Mouse (Mus musculus) lung, adult 2 months (tissue): ENCODE results near the gene Slc45a1. TPM values are rescaled to one million over a fixed set of nuclear protein-coding genes. Genes with fewer than 3 reads are reported as not detected.

Source experiments
- DNase-seq: peaks from one replicate; pipeline ENCODE4 v3.0.0; 2022
- H3K4me1 ChIP-seq: fragments of 200-500 bp; 2 replicates; pipeline ENCODE4 v1.6.1; 2011; ENCODE audit warnings: low read length; ENCODE audit not compliant: control insufficient read depth, insufficient read depth
- H3K4me3 ChIP-seq: fragments of 200-500 bp; replicated peaks from 2 replicates; pipeline ENCODE3; 2011; ENCODE audit warnings: low read depth, mild to moderate bottlenecking, control low read depth, low read length; ENCODE audit errors: extremely low read depth
- CTCF ChIP-seq: fragments of 200-500 bp; IDR thresholded peaks from 2 replicates; pipeline ENCODE4 v1.5.1; 2011; ENCODE audit warnings: mild to moderate bottlenecking, low read length, control low read depth; ENCODE audit not compliant: insufficient read depth
- POLR2A ChIP-seq: fragments of 200-500 bp; IDR thresholded peaks from 2 replicates; pipeline ENCODE4 v1.6.1; 2011; ENCODE audit warnings: low read depth, mild to moderate bottlenecking, control low read depth, low read length, borderline replicate concordance; ENCODE audit errors: extremely low read depth
- WGBS: fragments of 180-500 bp; shearing (Covaris S2); methylation state at CpG from one replicate; pipeline ENCODE4 v1.1.7; 2018; 5-methylcytosine and 5-hydroxymethylcytosine counted together
- polyA plus RNA-seq: library from polyadenylated mRNA; depleted of rRNA; stranded (reverse); fragments of >200 nt; gene quantifications from 2 replicates; pipeline ENCODE4 v1.2.3, GENCODE M21; 2012

Gene Slc45a1
- polyA plus RNA-seq, 1 experiment, result not detected

DNA sequence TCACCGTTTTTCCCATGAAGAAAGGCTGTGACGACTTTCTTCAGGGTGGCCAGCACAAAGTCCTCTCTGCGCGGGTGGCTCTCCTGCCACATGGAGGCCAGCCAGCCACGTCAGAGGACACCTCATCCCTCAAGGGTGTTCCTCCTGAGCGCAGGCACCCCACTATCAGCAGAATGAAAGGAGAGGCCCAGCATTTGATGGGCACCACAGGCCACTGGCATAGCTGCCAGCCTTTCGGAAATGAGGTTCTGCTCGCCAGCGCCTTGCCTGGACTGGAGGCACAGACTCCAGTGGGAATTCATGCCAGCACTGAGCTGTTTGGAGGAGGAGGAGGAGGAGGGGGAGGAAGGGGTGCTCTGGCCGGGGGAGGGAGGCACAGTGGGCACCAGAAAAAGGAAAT, 16.4 kb downstream of the Slc45a1 start:
- TF ChIP-seq CTCF, result no peak
- no peak for TF ChIP-seq POLR2A
- no peak for DNase-seq
- 73% methylated on average over 10 of the region's 10 CpGs for WGBS

DNA sequence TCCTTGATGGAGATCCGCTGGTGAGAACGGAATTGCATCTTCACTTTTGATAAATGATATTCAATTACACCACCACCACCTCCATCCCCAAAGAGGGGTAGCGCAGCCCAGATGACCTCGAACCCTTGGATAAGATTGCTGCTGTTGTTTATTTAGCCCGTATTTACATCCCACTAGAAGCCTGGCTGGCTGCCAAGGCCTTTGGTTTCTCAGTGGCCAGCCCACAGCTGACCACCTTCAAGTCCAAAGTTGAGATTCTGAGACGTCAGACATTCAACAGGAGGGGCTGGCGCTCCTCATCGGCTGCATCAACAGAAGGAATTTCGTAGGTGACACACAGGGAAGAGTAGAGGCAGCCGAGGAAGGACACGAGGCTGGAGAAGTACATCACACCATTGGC, 22.7 kb downstream of the Slc45a1 start:
- Histone ChIP-seq H3K4me3 (no peak overlapping the region), H3K4me1 (no peaks in the 10 kb centered on the region)
- no peak for DNase-seq
- no peak for TF ChIP-seq CTCF
- no peak for TF ChIP-seq POLR2A
- WGBS, result 54% methylated on average over 11 of the region's 11 CpGs

More for the DNA sequence above, 16.4 kb downstream of the Slc45a1 start:
- no peak overlapping the region for H3K4me3 ChIP-seq
- H3K4me1 ChIP-seq, result no peaks in the 10 kb centered on the region

DNA sequence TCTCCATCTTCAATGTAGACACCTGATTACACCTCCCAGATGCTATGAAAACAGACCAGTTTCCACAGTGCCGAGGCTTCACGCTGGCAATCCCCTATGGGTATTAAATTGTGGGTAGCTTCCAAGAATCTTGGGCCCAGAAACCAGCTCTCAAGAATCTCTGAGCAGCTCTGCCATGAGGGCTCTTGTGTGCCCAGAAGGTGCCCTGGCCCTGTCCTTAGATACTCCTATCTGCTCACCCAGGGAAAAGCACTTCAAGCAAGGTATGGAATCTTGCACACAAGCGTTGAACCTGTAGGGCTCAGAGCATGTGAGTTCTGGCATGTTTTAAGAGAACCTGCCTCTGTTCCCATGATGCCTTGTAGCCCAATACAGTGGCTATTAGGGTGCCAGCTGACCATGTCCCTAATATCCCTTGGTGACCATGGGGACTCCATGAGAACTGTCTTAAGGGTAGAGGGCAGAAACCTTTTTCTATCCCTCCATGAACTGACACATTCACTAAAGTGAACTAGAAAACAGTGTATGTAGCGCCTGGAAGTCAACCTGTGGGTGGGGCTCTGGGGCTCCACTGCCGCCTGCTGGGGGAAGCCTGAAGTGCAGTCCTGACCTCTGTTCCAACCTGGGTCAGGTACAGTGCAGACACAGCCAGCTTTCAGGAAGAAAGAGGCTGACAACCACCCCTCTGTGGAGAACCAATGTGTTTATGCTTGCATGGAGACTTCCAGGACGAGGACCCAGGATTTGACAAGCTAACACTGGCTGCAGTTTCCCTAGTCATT, 25.8 kb downstream of the Slc45a1 start:
- Histone ChIP-seq H3K4me1 (no peaks in the 10 kb centered on the region), H3K4me3 (no peak overlapping the region)
- 39% methylated on average over 6 of the region's 6 CpGs for WGBS
- TF ChIP-seq POLR2A (no peak), CTCF (peak; percentile 80)
- peak; percentile 77 for DNase-seq

- no peak overlapping the region for H3K4me3 ChIP-seq
- WGBS, result 30% methylated on average over 1 of the region's 1 CpGs
- no peaks in the 10 kb centered on the region for H3K4me1 ChIP-seq
- DNase-seq, result peak; percentile 72
- TF ChIP-seq POLR2A (no peak), CTCF (peak; percentile 76)
Measured at GRCm38 (mm10) chr4:150625425-150625824, 26.5 kb downstream of the Slc45a1 start.

- DNase-seq, result no peak
- H3K4me1 ChIP-seq, result no peaks in the 10 kb centered on the region
- no peak overlapping the region for H3K4me3 ChIP-seq
- WGBS, result 66% methylated on average over 4 of the region's 4 CpGs
- TF ChIP-seq POLR2A, result no peak
- TF ChIP-seq CTCF, result no peak
Measured at GRCm38 (mm10) chr4:150624933-150625332, 27.0 kb downstream of the Slc45a1 start.

DNA sequence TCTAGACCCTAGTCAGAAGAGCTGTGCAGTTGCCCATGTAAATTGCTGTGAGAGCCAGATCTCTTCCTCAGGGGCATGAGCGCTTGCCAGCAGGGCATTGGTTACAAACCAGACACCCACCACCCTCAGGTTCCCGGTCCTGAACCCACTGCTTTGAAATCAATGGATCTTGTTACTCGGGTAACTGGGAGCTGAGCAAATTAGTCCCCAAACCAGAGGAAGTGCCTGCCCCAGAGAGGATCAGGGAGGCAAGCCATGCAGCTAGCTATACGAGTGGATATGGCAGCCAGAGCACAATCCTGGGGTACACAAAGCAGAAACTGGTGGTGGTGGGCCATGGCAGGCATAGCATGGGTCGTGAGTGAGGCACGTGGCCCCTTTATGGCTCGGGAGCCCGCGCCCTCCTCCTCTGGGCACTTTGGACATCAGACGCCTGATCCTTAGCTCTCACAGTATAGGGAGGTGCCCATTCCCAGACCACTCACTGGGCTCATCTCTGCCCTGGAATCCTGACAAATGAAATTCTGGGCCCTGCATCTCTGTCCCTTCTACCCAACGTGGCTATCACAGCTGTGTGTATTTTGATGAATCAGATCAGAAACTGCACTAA, 27.7 kb downstream of the Slc45a1 start:
- 62% methylated on average over 11 of the region's 11 CpGs for WGBS
- no peak overlapping the region for H3K4me3 ChIP-seq
- no peak for DNase-seq
- no peak for TF ChIP-seq POLR2A
- H3K4me1 ChIP-seq, result no peaks in the 10 kb centered on the region

GRCm38 (mm10) chr4:150622641-150623040, 29.3 kb downstream of the Slc45a1 start:
- no peaks in the 10 kb centered on the region for H3K4me1 ChIP-seq
- no peak for TF ChIP-seq POLR2A
- no peak for TF ChIP-seq CTCF
- H3K4me3 ChIP-seq, result no peak overlapping the region
- no peak for DNase-seq
- 88% methylated on average over 13 of the region's 13 CpGs for WGBS

DNA sequence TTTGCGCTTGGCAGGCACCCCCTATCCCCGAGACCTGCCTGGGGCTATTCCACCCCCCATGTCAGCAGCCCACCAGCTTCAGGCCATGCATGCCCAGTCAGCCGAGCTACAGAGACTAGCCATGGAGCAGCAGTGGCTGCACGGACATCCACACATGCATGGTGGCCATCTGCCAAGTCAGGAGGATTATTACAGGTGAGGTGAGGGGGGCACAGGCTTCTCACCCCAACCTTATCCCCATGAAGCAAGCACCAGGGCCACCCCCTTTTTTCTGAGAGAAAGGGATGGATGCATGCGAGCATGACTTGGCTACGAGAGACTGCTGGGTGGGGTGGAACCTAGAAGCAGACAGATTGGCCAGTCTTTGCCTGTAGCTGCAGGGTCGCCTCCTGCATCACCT, 33.0 kb downstream of the Slc45a1 start:
- no peak for DNase-seq
- no peaks in the 10 kb centered on the region for H3K4me1 ChIP-seq
- H3K4me3 ChIP-seq, result no peak overlapping the region
- WGBS, result 86% methylated on average over 7 of the region's 7 CpGs
- no peak for TF ChIP-seq CTCF
- TF ChIP-seq POLR2A, result no peak

DNA sequence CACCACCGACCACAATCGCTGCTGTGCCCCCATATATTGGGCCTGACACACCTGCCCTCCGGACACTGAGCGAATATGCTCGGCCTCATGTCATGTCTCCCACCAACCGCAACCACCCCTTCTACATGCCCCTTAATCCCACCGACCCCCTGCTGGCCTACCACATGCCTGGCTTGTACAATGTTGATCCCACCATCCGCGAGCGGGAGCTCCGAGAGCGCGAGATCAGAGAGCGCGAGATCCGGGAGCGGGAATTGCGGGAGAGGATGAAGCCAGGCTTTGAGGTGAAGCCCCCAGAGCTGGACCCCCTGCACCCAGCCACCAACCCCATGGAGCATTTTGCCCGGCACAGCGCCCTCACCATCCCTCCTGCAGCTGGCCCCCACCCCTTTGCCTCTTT, 35.1 kb downstream of the Slc45a1 start:
- H3K4me3 ChIP-seq, result no peak overlapping the region
- 96% methylated on average over 20 of the region's 20 CpGs for WGBS
- DNase-seq, result no peak
- no peaks in the 10 kb centered on the region for H3K4me1 ChIP-seq
- TF ChIP-seq POLR2A (no peak), CTCF (no peak)

GRCm38 (mm10) chr4:150616029-150616420, 35.9 kb downstream of the Slc45a1 start:
- WGBS, result 57% methylated on average over 13 of the region's 13 CpGs

More at GRCm38 (mm10) chr4:150616029-150616420, 35.9 kb downstream of the Slc45a1 start:
- no peak overlapping the region for H3K4me3 ChIP-seq
- no peak for DNase-seq
- TF ChIP-seq CTCF, result no peak
- no peak for TF ChIP-seq POLR2A
- no peaks in the 10 kb centered on the region for H3K4me1 ChIP-seq
